20 mouse cellular contexts compared by ENCODE assay signal in genomic region chr10:79057370-79057769, GRCm38 (mm10). TPM values are rescaled to one million over a fixed set of nuclear protein-coding genes. Genes with fewer than 3 reads are reported as not detected.
"Had no signal": no experiment of that assay in that cellular context is flagged by ENCODE, and none has a peak within 500 bp of the region (broad histone marks: within the 10 kb centered on the region; RNA-seq: fewer than 3 reads in every experiment).

No protein-coding gene starts in this region.

RNA-seq across cellular contexts. Expression of gene Olfr57, which starts 28.8 kb away (rescaled TPM):
- total RNA-seq: megakaryocyte progenitor cell, adult 5-6 weeks; midbrain, postnatal 0 days; monocyte, adult 5-6 weeks; neutrophil, adult 5-6 weeks had no signal
- polyA plus RNA-seq: liver, postnatal 0 days; lung, adult 2 months; lung, embryonic 15.5 days; lung, postnatal 0 days; macrophage; midbrain, embryonic 11.5 days; spleen, adult 2 months; stomach, embryonic 15.5 days; stomach, postnatal 0 days; thymus, adult 2 months; urinary bladder, adult 2 months had no signal

RNA-seq across cellular contexts. Expression of gene Olfr1351, which starts 45.1 kb away (rescaled TPM):
- total RNA-seq: megakaryocyte progenitor cell, adult 5-6 weeks; midbrain, postnatal 0 days; monocyte, adult 5-6 weeks; neutrophil, adult 5-6 weeks had no signal
- polyA plus RNA-seq: liver, postnatal 0 days; lung, adult 2 months; lung, embryonic 15.5 days; lung, postnatal 0 days; macrophage; midbrain, embryonic 11.5 days; midbrain, embryonic 13.5 days; midbrain, embryonic 15.5 days; midbrain, postnatal 0 days; neural tube, embryonic 12.5 days; neural tube, embryonic 14.5 days; spleen, adult 2 months; stomach, embryonic 15.5 days; stomach, postnatal 0 days; testis, adult 2 months; thymus, adult 2 months; urinary bladder, adult 2 months had no signal
